Mouse (Mus musculus) heart, adult 2 months (tissue): Measurements from ENCODE around the gene Pdia4.

ENCODE experiments used
- CTCF ChIP-seq: fragments of 200-600 bp; IDR thresholded peaks from 2 replicates; pipeline ENCODE4 v1.8.1; 2022; ENCODE audit warnings: antibody characterized with exemption, mild to moderate bottlenecking, moderate library complexity
- POLR2A ChIP-seq: fragments of 200-500 bp; IDR thresholded peaks from 2 replicates; pipeline ENCODE4 v1.6.1; 2011; ENCODE audit warnings: mild to moderate bottlenecking, low read depth, low read length, control low read depth; ENCODE audit not compliant: insufficient read depth

DNA sequence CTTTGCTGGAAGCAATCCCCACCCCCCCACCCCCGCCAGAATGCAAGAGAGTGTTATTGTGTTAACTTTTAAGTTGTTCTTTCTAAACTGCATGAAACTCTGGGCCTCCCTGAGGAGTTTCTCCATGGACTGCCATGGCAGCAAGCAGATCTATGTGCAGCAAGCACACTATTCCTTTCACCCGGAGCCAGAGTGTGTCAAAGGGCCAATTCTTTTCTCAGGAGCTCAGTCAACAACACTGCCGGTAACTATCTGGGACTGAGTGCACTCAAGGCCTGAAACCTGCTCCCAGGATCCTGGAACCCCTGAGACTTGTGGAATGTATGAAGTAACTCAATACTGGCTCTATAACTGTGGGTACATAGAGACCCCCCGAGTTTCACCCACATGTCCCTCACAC is 4.2 kb downstream of the Pdia4 start:
- TF ChIP-seq CTCF (no peak), POLR2A (no peak)
